Mouse (Mus musculus): ENCODE results near the gene Fam20b.

GRCm38 (mm10) chr1:156733559-156733958 is 14.7 kb upstream of the Fam20b start:
- TF ChIP-seq POLR2A (IDR thresholded peaks at IDR 0.05; ENCODE audit: borderline replicate concordance, insufficient read depth, low read length), result no peak
- no peak for TF ChIP-seq CTCF (IDR thresholded peaks at IDR 0.05; ENCODE audit: borderline replicate concordance, insufficient read depth, low read depth, low read length)

All from cerebellum, adult 2 months (tissue).